Mouse (Mus musculus) hindlimb bud, embryonic 11.5 days (tissue): ENCODE results near the gene Ugdh.
A peak's percentile ranks its signal among the peaks of the same experiment; 100 is the strongest.

ENCODE experiments used
- DNase-seq: peaks from one replicate; pipeline ENCODE4 v3.0.0-alpha.2; 2012; ENCODE audit warnings: low read depth, low spot score; ENCODE audit errors: extremely low spot score

The Ugdh gene

GRCm38 (mm10) chr5:65429441-65429840, 6.3 kb downstream of the Ugdh start:
- DNase-seq = no peak

DNA sequence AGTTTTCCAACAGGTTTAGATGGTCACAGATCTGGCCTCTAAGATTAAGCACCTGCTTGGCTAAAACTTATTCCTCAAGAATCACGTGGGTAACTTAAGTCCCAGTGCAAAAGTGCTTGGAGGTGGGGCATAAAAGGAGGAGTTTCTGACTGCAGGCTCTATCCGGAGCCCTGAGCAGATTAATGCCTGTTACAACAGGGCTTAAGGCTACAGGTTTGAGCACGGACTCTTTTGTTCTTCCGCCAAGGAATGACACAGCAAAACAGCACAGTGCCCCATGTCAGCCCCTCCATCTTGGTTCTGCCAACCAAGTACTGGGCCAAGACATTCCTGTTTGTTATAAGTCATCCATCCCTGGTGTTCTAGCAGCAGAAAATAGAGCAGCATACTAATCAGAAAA, 7.4 kb downstream of the Ugdh start:
- no peak for DNase-seq

DNA sequence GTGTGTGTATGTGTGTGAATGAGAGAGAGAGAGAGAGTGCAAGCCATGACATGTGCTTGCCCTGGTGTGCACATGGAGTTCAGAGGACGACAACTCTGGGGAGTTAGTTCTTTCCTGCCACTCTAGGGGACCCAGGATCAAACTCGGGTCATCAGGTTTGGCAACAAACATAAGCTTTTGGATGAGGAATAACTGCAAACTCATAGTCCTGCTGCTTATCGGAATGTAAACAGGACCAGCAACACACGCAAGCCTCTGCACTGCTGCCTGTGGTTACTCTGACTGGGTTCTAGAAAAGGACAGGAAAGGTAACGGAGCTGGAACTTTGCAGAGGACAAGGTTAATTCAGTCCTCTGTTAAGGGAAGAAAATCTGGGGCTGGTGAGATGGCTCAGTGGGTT, 10.5 kb downstream of the Ugdh start:
- DNase-seq = no peak

DNA sequence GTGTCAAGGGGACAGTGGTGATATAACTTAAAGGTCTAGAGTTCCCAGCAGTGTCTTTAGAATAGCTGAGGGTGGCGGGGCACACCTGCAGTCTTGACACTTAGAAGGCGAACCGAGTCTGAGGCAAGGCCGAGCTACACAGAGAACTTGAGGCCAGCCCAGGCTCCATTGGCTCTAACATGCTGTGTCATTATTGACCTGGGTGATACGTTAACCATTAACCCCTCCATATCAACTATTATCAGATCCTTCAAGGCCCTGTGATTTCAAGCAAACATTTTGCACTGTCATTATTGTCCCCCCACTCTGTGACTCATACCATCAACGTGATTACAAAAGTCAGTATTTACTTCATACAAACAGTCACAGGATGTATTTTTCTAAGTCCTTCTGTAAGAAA, 11.5 kb downstream of the Ugdh start:
- DNase-seq = no peak

DNA sequence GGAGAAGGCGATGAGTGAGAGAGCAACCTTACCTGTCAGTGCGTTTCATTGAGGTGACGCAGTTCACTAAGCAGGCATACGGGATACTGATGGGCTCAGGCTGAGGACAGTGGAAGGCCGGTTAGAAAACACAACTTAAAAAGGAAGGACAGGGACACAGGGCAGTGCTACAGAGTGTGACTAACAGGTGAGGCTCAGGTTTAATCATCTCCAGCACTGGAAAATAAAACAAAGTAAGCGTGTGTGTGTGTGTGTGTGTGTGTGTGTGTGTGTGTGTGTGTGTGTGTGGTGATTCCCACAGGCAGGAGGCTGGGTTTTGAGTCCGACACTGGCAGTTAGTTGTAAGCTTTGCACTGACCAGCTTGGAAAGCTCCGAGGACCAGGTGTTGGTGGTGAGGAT, 12.9 kb downstream of the Ugdh start:
- no peak for DNase-seq

- no peak for DNase-seq
Measured at GRCm38 (mm10) chr5:65420822-65421221, 14.9 kb downstream of the Ugdh start.

GRCm38 (mm10) chr5:65419136-65419535, 16.6 kb downstream of the Ugdh start:
- no peak for DNase-seq

DNA sequence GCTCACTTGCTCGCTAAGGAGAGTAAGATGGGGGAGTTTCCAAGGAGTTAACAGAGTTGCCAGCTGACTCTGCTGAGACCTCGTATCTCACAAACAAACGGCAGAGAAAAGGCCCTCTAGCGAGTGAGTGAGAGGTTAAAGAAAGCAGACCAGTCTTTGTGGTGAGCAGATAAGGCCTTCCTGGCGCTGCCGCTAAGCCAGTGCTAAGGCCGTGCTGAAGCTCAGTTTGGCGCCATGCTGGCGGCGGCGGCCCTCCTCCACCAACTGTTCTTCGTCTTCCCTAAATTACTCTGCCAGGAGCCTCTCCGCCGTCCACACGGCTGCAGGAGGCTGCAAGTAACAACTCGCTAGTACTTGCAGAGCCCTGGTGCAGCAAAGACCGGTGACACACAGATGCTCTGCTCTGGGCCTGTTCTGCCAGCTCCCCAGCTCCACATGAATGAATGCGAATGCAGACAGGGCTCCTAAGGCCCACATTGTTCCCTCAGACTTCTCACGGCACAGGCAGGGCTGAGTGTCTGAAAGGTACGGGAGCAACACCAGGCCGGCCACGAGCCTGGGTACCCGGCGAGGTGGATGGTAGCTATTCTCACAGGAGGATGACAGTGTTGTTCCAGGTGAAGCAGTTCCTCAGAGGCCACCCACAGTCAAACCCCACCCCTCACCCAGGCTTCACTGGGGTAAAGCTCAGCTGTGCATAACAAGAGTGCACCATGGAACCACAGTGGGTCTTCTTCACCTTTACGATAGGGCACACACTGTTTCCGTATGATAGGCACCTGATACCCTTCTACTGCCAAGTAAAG, 19.9 kb downstream of the Ugdh start:
- no peak for DNase-seq

DNA sequence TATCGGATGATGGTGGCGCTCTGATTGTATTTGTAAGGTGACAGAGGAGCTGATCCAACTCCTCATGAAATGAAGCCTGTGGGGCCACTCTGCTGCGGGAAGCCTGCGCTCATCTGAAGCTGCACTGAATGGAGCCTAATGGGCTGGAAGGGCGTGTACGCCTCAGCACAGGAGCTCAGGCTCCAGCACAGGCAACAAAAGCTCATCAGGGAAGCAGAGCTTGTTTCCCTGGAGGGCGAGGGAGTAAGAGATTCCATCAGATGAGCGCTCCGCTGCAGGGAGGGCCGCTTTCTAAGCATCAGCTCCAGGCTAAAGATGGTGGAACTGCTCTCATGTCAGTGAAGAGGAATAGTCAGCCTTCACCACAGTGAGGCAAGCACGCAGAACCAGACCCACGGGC, 27.8 kb downstream of the Ugdh start:
- DNase-seq = no peak

DNA sequence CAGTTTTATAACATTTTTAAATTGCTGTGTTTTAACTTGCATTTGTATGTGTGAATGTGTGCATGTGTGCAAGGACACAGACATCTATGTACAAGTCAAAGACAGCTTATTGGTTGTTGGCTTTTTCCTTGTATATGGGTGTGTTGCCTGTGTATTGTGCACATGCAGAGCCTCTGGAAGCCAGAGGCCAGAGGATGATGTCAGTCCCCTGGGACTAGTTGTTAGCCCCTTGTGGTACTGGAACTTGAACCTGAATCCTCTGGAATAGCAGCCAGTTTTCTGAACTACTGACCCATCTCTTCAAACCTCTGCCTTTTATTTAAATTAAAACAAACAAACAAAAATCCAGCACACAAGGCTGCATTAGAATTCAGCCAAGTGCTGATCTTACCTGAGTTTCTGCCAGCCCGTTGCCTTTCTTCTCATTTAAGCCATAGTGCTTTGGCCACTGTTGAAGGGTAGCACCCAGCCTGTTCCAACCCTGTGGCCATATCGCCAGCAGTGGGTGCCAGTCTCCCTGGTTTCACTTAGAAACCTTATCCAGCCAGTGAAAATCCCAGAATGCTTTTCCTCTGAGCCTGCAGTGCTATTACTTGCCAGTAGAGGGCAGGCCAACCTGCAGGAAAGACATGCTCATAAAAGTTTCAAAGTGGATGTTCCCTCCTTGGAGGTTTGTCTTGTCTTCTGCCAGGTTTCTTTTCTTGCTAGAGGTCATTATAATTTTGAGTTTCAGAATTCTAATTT, 34.3 kb downstream of the Ugdh start:
- peak; percentile 49 for DNase-seq

- DNase-seq = no peak
Measured at GRCm38 (mm10) chr5:65394425-65394824, 41.3 kb downstream of the Ugdh start.

DNA sequence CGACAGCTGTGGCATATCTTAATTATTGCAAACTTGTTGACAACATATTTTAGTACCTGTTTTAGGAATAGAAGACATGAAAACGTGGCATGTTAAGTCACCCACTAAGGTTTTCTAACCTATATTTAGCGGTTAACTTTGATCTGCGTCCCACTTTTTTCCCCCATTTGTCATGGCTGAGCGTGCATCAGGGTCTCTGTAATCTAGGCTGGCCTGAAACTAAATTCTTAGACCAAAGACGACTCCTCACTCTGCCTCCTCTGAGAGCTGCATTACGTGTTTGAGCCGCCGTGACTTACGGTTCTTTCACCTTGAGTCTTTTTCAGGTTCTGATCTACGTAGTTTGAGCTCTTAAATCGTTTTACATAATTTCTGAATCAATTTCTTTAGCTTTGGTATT, 44.0 kb downstream of the Ugdh start:
- DNase-seq = no peak

DNA sequence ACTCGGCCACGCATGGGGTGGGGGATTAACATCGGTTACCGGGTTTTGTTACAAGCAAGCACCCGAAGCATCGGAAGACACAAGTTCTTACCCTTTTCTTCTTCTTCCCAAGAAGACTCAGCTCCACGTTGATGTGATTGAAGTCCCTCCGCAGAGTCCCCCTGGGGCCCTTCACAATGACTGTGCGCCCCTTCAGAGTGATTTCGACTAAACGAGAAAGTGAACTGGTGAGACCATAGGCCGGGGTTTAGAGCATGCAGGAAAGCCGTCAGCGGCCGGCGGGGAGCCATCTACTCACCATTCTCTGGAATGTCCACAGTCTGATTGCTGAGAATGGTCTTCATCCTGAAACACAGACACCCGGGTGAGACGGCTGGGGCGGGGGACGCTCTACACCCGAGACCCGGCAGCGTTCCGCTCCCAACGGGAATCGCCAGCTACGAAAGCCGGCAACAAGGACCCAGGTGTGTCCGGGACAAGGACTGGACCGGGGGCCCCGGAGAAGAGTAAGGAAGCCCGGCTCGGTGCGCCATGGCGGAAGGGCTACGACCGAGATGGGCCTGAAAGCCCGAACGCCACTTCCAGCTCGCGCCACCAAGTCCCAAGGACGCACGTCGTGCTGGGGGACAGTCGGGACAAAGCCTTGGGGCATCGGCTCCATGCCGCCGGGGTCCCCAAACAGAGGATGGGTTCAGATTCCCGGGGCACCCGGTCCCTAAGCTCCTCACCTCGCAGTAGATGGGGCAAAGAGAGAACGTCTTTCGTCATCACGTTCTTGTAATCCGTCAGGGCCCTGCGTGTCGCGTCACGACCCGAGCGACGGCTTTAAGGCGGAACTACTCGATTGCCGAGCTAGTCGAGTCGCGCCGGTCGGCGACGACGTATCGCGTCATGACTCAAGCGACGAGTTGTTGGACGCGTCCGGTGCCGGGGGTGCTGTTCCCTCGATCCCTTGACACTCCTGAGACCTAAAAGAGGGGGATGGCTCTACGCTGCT, 44.8 kb downstream of the Ugdh start, which contains the start of the genes Rpl9 and Lias:
Rpl9 (minus strand) TSS at position 797 of the 997 bp plus-strand sequence.
Lias (plus strand) TSS at position 850 of the 997 bp plus-strand sequence.
- DNase-seq = peak; percentile 95

GRCm38 (mm10) chr5:65387008-65387867, 48.5 kb downstream of the Ugdh start:
- no peak for DNase-seq

DNA sequence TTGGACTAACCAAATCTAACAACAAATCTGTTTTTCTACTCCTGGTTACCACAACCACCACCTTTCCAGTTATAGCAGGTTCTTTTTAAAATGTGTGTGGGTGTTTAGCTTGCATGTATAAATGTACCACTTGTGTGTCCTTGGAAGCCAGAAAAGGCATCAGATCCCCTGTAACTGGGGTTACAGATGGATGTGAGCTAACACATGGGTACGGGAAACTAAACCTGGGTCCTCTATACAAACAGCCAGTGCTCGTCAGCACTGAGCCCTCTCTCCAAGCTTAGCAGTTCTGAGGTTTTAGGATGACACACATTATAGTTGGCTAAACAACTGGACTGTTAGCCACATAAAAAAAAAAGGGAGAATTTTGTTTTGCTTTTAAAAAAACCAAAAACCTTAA, 50.0 kb downstream of the Ugdh start:
- DNase-seq = no peak

GRCm38 (mm10) chr5:65374746-65375145, 61.0 kb downstream of the Ugdh start:
- DNase-seq = no peak

DNA sequence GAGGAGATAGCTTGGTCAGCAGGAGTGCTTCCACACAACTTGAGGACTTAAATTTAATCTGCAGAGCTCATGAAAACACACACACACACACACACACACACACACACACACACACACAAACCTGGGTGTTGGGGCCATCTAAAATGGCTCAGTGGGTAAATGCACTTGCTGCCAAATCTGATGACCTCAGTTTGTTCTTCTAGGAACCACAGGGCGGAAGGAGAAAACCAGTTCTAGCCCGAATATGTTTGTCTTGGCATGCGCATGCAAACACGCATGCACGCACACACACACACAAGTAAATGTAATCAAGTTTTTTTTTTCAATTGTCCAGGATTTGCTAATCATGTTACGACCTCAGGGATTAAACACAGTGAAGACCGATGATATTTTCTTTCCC, 64.2 kb downstream of the Ugdh start:
- no peak for DNase-seq

DNA sequence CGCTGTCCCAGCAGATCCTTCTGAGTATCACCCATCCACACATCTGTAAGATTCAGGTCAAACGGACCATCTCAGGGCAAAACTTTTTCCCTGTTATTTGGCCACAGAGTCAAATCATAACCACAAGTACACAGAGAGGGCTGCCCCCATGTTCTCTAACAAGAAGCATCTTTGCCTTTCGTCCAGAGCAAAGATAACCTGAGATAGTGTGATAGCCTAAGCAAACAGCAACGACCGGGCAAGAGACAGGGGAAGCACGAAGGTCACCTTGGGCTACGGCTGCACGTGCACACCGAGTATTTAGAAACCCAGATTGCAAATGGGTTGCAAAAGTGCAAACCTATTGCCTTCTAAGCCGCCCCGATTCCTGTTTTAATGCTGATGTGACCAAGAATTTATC, 67.9 kb downstream of the Ugdh start:
- DNase-seq = no peak
